Mouse (Mus musculus) MEL (cell line): ENCODE measurements at regions not wholly inside any gene's neighbourhood (a gene's known extent, or its start where the extent isn't known, plus 50 kb on each side); places are given as distances from the start of the nearest gene placed in this dataset.

Source experiments
- DNase-seq: peaks from one replicate; pipeline ENCODE4 v3.0.0; 2011; ENCODE audit warnings: low read depth, low spot score
- H3K27ac ChIP-seq: 2 replicates; pipeline ENCODE4 v1.5.1; 2012; ENCODE audit warnings: low read depth, mild to moderate bottlenecking, control low read depth, low read length, moderate library complexity; ENCODE audit not compliant: control insufficient read depth
- H3K27me3 ChIP-seq, 2 experiments: fragments of 150-350 bp in 1 of 2; sonication (generic) in 1 of 2; 2 replicates each; pipeline ENCODE4 v1.6.1; 2012; ENCODE audit warnings: low read length in 2 of 2, mild to moderate bottlenecking in 2 of 2, improper control_type of control experiment in 1 of 2, moderate library complexity in 1 of 2; ENCODE audit not compliant: insufficient read depth in 2 of 2, control insufficient read depth in 1 of 2
- H3K36me3 ChIP-seq, 2 experiments: 2 replicates each; pipeline ENCODE4 v1.6.1; 2012 to 2014; ENCODE audit warnings: low read length in 2 of 2, improper control_type of control experiment in 1 of 2, inconsistent platforms in 1 of 2, mild to moderate bottlenecking in 1 of 2; ENCODE audit not compliant: insufficient read depth in 2 of 2, control insufficient read depth in 1 of 2
- H3K4me1 ChIP-seq, 2 experiments: fragments of 150-350 bp in 1 of 2; sonication (generic) in 1 of 2; 2 replicates each; pipeline ENCODE4 v1.6.1; 2012; ENCODE audit warnings: low read length in 2 of 2, improper control_type of control experiment in 1 of 2, mild to moderate bottlenecking in 1 of 2; ENCODE audit not compliant: insufficient read depth in 2 of 2, control insufficient read depth in 1 of 2
- H3K4me3 ChIP-seq, 2 experiments: fragments of 150-350 bp in 1 of 2; sonication (generic) in 1 of 2; 2 replicates each; pipeline ENCODE4 v1.5.1; 2012; ENCODE audit warnings: low read depth in 2 of 2, low read length in 2 of 2, mild to moderate bottlenecking in 2 of 2, moderate library complexity in 2 of 2, control low read depth in 1 of 2, improper control_type of control experiment in 1 of 2; ENCODE audit not compliant: control insufficient read depth in 1 of 2, insufficient read depth in 1 of 2
- H3K79me2 ChIP-seq: 2 replicates; pipeline ENCODE4 v1.6.1; 2012; ENCODE audit warnings: mild to moderate bottlenecking, low read length, moderate library complexity; ENCODE audit not compliant: control insufficient read depth, poor library complexity, insufficient read depth
- H3K9ac ChIP-seq: 2 replicates; pipeline ENCODE4 v1.6.1; 2012; ENCODE audit warnings: low read depth, mild to moderate bottlenecking, control low read depth, low read length, moderate library complexity; ENCODE audit not compliant: control insufficient read depth, poor library complexity, severe bottlenecking
- H3K9me3 ChIP-seq: fragments of 150-350 bp; sonication (generic); replicated peaks from 2 replicates; pipeline ENCODE4 v1.6.1; 2012; ENCODE audit warnings: mild to moderate bottlenecking, low read length, improper control_type of control experiment, moderate library complexity; ENCODE audit not compliant: insufficient read depth
- BHLHE40 ChIP-seq: IDR thresholded peaks from 2 replicates; pipeline ENCODE4 v1.6.1; 2012; ENCODE audit warnings: low read depth, mild to moderate bottlenecking, inconsistent platforms, low read length, improper control_type of control experiment, borderline replicate concordance
- CHD2 ChIP-seq: IDR thresholded peaks from 2 replicates; pipeline ENCODE4 v1.6.1; 2011; ENCODE audit warnings: low read length, improper control_type of control experiment
- ELF1 ChIP-seq: IDR thresholded peaks from 2 replicates; pipeline ENCODE4 v1.6.1; 2014; ENCODE audit warnings: low read depth, mild to moderate bottlenecking, inconsistent platforms, low read length, improper control_type of control experiment, moderate library complexity
- GATA1 ChIP-seq: IDR thresholded peaks from 2 replicates; pipeline ENCODE4 v1.6.1; 2011; ENCODE audit warnings: low read depth, low read length, improper control_type of control experiment
- HCFC1 ChIP-seq: IDR thresholded peaks from 2 replicates; pipeline ENCODE4 v1.6.1; 2012; ENCODE audit warnings: low read depth, mild to moderate bottlenecking, inconsistent platforms, low read length, improper control_type of control experiment, moderate library complexity
- KAT2A ChIP-seq: conservative IDR thresholded peaks from 2 replicates; pipeline ENCODE4 v1.6.1; 2012; ENCODE audit warnings: low read depth, low read length, improper control_type of control experiment, inconsistent platforms
- MAFK ChIP-seq: IDR thresholded peaks from 2 replicates; pipeline ENCODE4 v1.6.1; 2011; ENCODE audit warnings: low read depth, mild to moderate bottlenecking, low read length, improper control_type of control experiment, borderline replicate concordance
- MAX ChIP-seq: IDR thresholded peaks from 2 replicates; pipeline ENCODE4 v1.6.1; 2011; ENCODE audit warnings: low read length, improper control_type of control experiment
- MAZ ChIP-seq: IDR thresholded peaks from 2 replicates; pipeline ENCODE4 v1.6.1; 2012; ENCODE audit warnings: low read depth, mild to moderate bottlenecking, inconsistent platforms, low read length, improper control_type of control experiment
- MEF2A ChIP-seq: IDR thresholded peaks from 2 replicates; pipeline ENCODE4 v1.6.1; 2014; ENCODE audit warnings: low read depth, mild to moderate bottlenecking, inconsistent platforms, low read length, improper control_type of control experiment; ENCODE audit not compliant: poor library complexity, insufficient replicate concordance, severe bottlenecking; ENCODE audit errors: extremely low read depth
- MXI1 ChIP-seq: IDR thresholded peaks from 2 replicates; pipeline ENCODE4 v1.6.1; 2011; ENCODE audit warnings: mild to moderate bottlenecking, low read depth, low read length, improper control_type of control experiment
- MYB ChIP-seq: IDR thresholded peaks from 2 replicates; pipeline ENCODE4 v1.6.1; 2011; ENCODE audit warnings: mild to moderate bottlenecking, low read depth, low read length, improper control_type of control experiment
- MYC ChIP-seq: IDR thresholded peaks from 2 replicates; pipeline ENCODE4 v1.6.1; 2011; ENCODE audit warnings: low read depth, mild to moderate bottlenecking, low read length, improper control_type of control experiment, moderate library complexity
- NELFE ChIP-seq: IDR thresholded peaks from 2 replicates; pipeline ENCODE4 v1.6.1; 2011; ENCODE audit warnings: low read depth, low read length, improper control_type of control experiment
- RCOR1 ChIP-seq: IDR thresholded peaks from 2 replicates; pipeline ENCODE4 v1.6.1; 2012; ENCODE audit warnings: low read depth, mild to moderate bottlenecking, inconsistent platforms, low read length, improper control_type of control experiment
- SIN3A ChIP-seq: IDR thresholded peaks from 2 replicates; pipeline ENCODE4 v1.6.1; 2012; ENCODE audit warnings: low read length, improper control_type of control experiment, inconsistent platforms
- SMC3 ChIP-seq: IDR thresholded peaks from 2 replicates; pipeline ENCODE4 v1.6.1; 2011; ENCODE audit warnings: low read depth, low read length, improper control_type of control experiment
- TAL1 ChIP-seq: IDR thresholded peaks from 2 replicates; pipeline ENCODE4 v1.6.1; 2012; ENCODE audit warnings: mild to moderate bottlenecking, inconsistent platforms, low read length, moderate library complexity, mixed read lengths
- UBTF ChIP-seq: IDR thresholded peaks from 2 replicates; pipeline ENCODE4 v1.6.1; 2012; ENCODE audit warnings: low read depth, mild to moderate bottlenecking, inconsistent platforms, low read length, improper control_type of control experiment, moderate library complexity, borderline replicate concordance; ENCODE audit not compliant: insufficient read depth
- USF2 ChIP-seq, 2 experiments: IDR thresholded peaks; 2 replicates each; pipeline ENCODE4 v1.6.1; 2011 to 2012; ENCODE audit warnings: improper control_type of control experiment in 2 of 2, low read length in 2 of 2, borderline replicate concordance in 1 of 2, inconsistent platforms in 1 of 2, low read depth in 1 of 2, mild to moderate bottlenecking in 1 of 2; ENCODE audit not compliant: insufficient read depth in 1 of 2
- ZC3H11A ChIP-seq: IDR thresholded peaks from 2 replicates; pipeline ENCODE4 v1.6.1; 2012; ENCODE audit warnings: low read depth, mild to moderate bottlenecking, inconsistent platforms, low read length, improper control_type of control experiment

- H3K27me3 ChIP-seq, result peaks cover 2 to 3% of the 10 kb centered on the region in 2 experiments; a peak in 3 of 4 replicates
- no peak overlapping the region for H3K27ac ChIP-seq
- no peaks in the 10 kb centered on the region for H3K36me3 ChIP-seq
- no peak for DNase-seq
- H3K9ac ChIP-seq, result no peak overlapping the region
- no peaks in the 10 kb centered on the region for H3K4me1 ChIP-seq
- TF ChIP-seq UBTF (no peak), MEF2A (no peak), SMC3 (no peak), MYB (no peak), USF2 (IDR thresholded peaks at IDR 0.05; ENCODE audit: borderline replicate concordance in 1 of 2, insufficient read depth in 1 of 2, low read depth in 1 of 2, low read length in 2 of 2) (no peak), MYC (no peak), MAFK (no peak), ELF1 (no peak)
- no peaks in the 10 kb centered on the region for H3K9me3 ChIP-seq
- no peak overlapping the region for H3K4me3 ChIP-seq
- H3K79me2 ChIP-seq, result no peaks in the 10 kb centered on the region
These were observed 267.8 kb downstream of the C1d start for GRCm38 (mm10) chr11:17524985-17525775.

GRCm38 (mm10) chr11:17526476-17526875 lies 269.1 kb downstream of the C1d start:
- no peak overlapping the region for H3K4me3 ChIP-seq
- no peaks in the 10 kb centered on the region for H3K36me3 ChIP-seq
- H3K9me3 ChIP-seq, result no peaks in the 10 kb centered on the region
- H3K9ac ChIP-seq, result no peak overlapping the region
- H3K27me3 ChIP-seq, result peaks cover 2 to 3% of the 10 kb centered on the region in 2 experiments; a peak in 3 of 4 replicates
- no peak overlapping the region for H3K27ac ChIP-seq
- no peaks in the 10 kb centered on the region for H3K4me1 ChIP-seq
- TF ChIP-seq RCOR1, result no peak
- no peak for TF ChIP-seq NELFE
- TF ChIP-seq GATA1, result no peak
- no peak for TF ChIP-seq HCFC1
- no peak for DNase-seq
- H3K79me2 ChIP-seq, result no peaks in the 10 kb centered on the region

- Histone ChIP-seq H3K27ac (no peak overlapping the region), H3K9ac (no peak overlapping the region), H3K27me3 (peaks cover 2 to 3% of the 10 kb centered on the region in 2 experiments; a peak in 3 of 4 replicates), H3K36me3 (no peaks in the 10 kb centered on the region), H3K4me3 (no peak overlapping the region), H3K9me3 (no peaks in the 10 kb centered on the region), H3K79me2 (no peaks in the 10 kb centered on the region), H3K4me1 (no peaks in the 10 kb centered on the region)
- DNase-seq, result peak; percentile 6
- TF ChIP-seq MXI1 (no peak), SIN3A (no peak), KAT2A (no peak), MYC (no peak), ZC3H11A (no peak), MAZ (no peak), MAX (no peak), CHD2 (no peak), HCFC1 (no peak), BHLHE40 (no peak), UBTF (no peak), TAL1 (no peak), GATA1 (no peak)
These were observed 271.2 kb downstream of the C1d start for GRCm38 (mm10) chr11:17528609-17529008.
